Mouse (Mus musculus) liver, adult 2 months (tissue): Measurements from ENCODE around the gene Ascc2.

Experiments
- CTCF ChIP-seq: fragments of 200-500 bp; IDR thresholded peaks from 2 replicates; pipeline ENCODE4 v1.5.1; 2011; ENCODE audit warnings: low read depth, low read length, control low read depth
- POLR2A ChIP-seq: fragments of 200-500 bp; IDR thresholded peaks from 2 replicates; pipeline ENCODE4 v1.6.1; 2011; ENCODE audit warnings: low read length, control low read depth; ENCODE audit not compliant: insufficient read depth; ENCODE audit errors: extremely low read depth

DNA sequence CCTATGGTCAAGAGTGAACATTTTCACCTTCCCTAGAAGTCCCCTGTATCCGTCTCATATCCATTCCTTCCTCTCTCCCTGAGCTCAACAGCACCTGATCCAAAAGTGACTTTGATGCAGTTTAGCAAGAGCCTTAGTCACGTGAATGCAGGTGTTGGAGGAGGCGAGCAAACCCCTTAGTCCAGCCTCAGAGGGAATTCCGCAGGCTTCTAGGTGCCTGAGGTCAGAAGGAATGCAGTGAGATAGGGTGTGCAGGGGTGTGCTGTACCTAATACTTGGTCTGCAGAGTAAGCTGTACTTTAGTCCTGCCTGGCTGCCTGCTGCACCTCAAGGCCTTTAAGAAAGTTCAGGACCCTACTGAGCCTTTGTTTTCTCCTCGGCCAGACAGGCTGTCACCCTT is 6.2 kb downstream of the Ascc2 start:
- TF ChIP-seq POLR2A = no peak
- no peak for TF ChIP-seq CTCF
